Mouse (Mus musculus) erythroblast, embryonic 14.5 days (primary cell): ENCODE measurements around the gene Lbx2.

Experiments used
- GATA1 ChIP-seq: IDR thresholded peaks from 2 replicates; pipeline ENCODE4 v1.6.1; 2012; ENCODE audit warnings: low read length, inconsistent platforms, mixed read lengths
- TAL1 ChIP-seq: IDR thresholded peaks from 3 replicates; pipeline ENCODE4 v1.6.1; 2012; ENCODE audit warnings: low read length, inconsistent platforms, mixed read lengths

- TF ChIP-seq GATA1: no peak
- TF ChIP-seq TAL1: no peak
These were observed 42.2 kb upstream of the Lbx2 start for GRCm38 (mm10) chr6:83043993-83044392.
